Mouse (Mus musculus): ENCODE results near the gene Lck. TPM values are rescaled to one million over a fixed set of nuclear protein-coding genes. Genes with fewer than 3 reads are reported as not detected.

The Lck gene
- total RNA-seq, 2 experiments from 2014 or later: 2.1 to 3.9 TPM

GRCm38 (mm10) chr4:129586943-129587342, 13.5 kb upstream of the Lck start:
- intact Hi-C loops (cut with DNase I): no loop called here

DNA sequence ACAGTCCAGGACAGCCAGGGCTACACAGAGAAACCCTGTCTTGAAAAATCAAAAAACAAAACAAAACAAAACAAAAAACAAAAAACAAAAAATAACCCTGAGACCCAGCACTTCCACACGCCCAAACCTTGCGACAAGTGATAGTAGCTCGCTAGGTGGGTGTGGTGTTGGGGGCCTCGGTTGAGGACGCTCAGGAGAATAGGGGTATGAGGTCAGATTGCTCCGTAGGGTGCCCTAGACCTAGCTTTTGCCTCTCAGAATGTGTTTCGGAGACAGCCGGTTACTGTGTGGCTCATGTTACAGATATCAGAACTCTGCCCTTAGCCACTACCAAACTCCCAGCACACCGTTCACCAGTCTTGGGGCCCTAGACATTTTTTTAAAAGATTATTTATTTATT, 12.3 kb upstream of the Lck start:
- intact Hi-C loops (cut with DNase I): loop anchor here (1.0 kb wide), 1 partner anchor 23 kb away; no protein-coding TSS in a partner anchor
- DNase-seq: no peak

More at GRCm38 (mm10) chr4:129586943-129587342, 13.5 kb upstream of the Lck start:
- no peak for DNase-seq

- intact Hi-C loops (cut with DNase I): loop anchor here (1.0 kb wide), 1 partner anchor 23 kb away; no protein-coding TSS in a partner anchor
- DNase-seq: peak; percentile 87 to 91
Observed at GRCm38 (mm10) chr4:129584884-129585608, 11.6 kb upstream of the Lck start.

DNA sequence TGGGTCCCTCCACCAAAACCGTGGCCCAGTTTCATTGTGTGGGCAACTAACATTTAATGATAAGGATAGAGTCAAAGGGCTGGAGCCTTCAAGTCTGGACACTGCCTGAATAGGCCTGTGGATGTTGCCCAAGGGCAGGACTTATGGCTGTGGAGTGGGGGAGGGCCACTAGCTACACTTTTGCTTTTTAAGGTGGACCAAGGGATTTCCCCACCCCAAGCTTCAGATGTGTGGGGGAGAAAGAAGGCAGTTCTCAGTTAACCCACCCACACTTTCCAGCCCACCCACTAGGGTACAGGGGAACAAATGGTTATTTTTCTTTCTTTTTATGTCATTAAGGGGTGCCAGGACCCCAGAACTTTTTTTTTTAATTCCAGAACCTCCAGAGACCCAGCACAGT, 10.9 kb upstream of the Lck start:
- intact Hi-C loops (cut with DNase I): no loop called here

DNA sequence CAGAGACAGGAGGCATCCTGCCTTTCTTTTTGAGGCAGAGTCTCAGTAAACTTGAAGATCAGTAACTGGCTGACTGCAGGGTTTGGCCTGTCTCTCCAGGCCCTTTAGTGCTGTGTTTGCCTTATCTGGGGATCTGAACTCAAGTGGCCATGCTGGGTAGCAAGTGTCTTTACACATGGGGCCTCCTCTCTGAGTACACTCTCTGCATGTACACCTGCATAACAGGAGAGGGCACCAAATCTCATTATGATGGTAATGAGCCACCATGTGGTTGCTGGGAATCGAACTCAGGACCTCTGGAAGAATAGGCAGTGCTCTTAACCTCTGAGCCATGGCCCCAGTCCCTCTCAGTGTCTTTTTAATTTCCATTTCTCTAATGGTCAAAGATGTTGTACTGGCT, 8.8 kb upstream of the Lck start:
- intact Hi-C loops (cut with DNase I): no loop called here
- no peak for DNase-seq

More for the DNA sequence above, 10.9 kb upstream of the Lck start:
- DNase-seq: no peak

DNA sequence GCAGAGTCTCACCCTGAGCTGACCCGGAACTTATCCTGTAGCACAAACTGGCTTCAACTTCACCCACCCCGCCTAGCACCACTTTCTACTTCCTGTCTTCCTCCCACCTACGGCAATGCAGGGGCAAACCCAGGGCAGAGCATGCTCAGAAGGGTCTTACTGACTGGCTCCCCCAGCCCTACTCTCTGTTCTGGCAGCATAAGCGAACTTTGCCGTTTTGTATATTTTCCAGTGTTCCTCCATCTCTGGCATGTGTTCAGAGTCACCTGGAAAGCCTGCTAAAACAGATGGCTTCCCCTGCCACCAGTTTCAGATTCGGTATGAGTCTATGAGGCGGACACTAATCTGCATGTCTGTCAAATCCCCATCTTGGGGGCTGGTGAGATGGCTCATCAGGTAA, 6.9 kb upstream of the Lck start:
- intact Hi-C loops (cut with DNase I): no loop called here

DNA sequence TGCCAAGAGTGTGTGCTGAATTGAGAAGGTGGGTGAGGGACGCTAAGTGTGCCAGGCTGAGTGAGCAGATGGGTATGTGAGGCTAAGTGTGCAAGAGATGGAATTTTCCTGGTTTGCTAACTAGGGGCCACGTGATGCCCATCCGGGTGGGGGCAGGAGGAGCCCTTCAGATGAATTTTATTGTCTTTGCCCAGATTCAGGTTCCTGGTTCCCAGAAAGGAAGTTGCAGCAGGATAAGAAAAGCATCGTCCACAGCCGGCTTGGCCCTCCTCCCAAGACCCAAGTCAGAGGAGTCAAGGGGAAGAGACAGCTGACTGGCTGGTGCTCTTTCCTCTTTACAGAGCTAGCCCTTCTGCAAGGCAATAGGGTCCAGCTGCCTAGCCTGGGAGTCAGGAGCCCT, 5.0 kb upstream of the Lck start, which contains the start of gene Fam167b:
TSS of gene Fam167b (minus strand) at position 84 of the 400 bp plus-strand sequence.
- intact Hi-C loops (cut with DNase I): no loop called here
- DNase-seq: peak; percentile 48 to 60

More for the DNA sequence above, 6.9 kb upstream of the Lck start:
- no peak for DNase-seq

GRCm38 (mm10) chr4:129577688-129578087, 4.2 kb upstream of the Lck start:
- intact Hi-C loops (cut with DNase I): no loop called here
- no peak for DNase-seq

DNA sequence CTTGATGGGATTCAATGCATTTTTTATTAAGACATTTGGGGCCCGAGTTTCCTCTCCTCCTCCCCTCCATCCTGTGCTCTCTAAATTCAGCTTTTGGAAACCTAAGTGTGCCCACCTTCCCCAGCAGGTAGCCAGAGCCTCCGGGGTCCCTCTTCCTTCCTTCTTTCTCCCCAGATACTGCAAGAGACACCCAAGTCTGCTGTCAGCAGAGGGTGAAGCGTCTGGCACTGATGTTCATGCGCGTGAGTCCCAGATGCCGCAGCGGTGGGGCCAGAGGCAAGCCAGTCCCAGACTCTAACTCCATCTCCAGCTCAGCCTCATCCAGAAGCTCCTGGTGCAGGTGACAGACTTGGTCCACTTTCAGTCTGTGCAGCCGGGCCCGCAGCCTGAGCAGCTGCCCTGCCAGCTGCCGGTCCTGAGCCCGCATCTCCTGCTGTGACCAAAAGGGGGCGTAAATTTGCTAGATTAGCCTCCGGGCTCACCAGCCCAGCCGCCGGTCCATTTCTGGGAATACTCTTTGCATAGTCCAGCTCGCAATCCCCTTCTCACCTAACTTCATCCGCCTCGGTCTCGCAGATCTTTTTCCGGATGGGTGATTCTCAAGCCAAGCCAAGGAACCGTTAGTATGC, 3.5 kb upstream of the Lck start:
- peak; percentile 69 to 73 for DNase-seq
- intact Hi-C loops (cut with DNase I): no loop called here

GRCm38 (mm10) chr4:129575171-129575844, 1.9 kb upstream of the Lck start:
- intact Hi-C loops (cut with DNase I): no loop called here
- DNase-seq: peak in 1 of 2 experiments; percentile 42

- no peak for DNase-seq
- intact Hi-C loops (cut with DNase I): no loop called here
Observed at GRCm38 (mm10) chr4:129573093-129573370, 409 bp downstream of the Lck start.

DNA sequence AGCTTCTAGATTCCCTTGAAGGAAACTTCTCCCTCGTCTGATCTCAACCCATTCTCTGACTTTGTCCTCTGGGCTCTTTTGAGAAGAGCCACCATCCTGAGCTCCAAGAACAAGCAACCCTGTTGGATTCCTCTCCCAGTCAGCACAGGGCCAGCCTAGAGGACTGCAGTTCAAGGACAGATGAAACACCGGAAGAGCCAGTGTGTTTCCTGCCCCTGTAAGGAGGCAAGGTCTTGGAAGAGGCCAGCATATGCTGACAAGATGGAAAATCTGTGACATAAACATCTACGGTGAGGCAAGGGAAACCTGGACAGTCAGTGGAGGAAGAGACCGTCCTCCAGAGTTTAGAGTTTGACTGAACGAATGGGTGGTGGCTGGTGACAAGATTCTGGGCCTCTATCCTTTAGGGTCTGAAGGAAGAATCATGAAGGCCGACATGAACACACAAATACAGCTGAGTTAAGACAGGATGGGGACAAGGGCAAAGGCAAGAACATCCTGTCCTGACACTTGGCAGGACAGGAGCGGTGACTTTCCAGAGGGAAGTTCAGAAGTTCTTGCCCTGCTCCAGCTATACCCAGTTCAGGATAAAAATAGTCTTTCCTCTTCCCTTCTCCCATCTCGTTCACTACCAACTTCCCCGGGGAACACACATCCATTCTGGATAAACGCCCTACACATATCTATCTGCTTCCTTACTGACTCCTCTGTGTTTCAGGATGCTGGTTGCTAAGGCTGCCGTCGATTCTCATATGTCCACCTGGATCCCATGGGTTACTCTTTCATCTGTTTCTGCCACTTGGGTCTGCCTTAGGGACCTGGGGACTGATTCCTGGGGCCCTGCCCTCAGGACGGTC, 977 bp downstream of the Lck start:
- DNase-seq: no peak
- intact Hi-C loops (cut with DNase I): no loop called here

DNA sequence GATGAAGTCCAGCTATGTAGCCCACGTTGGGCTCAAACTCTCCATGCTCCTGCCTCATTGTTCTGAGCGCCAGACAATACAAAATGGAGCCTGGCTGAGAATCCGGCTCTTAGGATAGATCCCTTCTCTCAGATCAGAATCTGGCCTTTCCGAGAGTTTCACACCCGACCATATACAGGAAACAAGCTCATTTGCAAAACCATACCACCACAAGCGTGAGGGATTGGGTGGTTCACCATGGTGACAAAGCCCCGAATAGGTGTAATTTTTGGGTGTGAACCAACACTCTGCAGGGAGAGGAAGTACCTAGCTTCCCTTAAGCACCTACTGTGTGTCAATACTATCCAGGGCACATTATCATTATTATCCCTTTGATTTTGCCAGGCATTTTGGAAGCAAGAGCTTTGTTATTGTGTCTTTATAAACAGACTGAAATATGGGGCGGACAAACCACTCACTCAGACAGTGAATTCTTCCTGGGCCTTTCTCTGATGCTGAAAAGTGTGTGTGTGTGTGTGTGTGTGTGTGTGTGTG, 1.8 kb downstream of the Lck start:
- DNase-seq: no peak
- intact Hi-C loops (cut with DNase I): no loop called here

- DNase-seq: no peak
- intact Hi-C loops (cut with DNase I): no loop called here
Observed at GRCm38 (mm10) chr4:129570028-129570427, 3.4 kb downstream of the Lck start.

- intact Hi-C loops (cut with DNase I): no loop called here
- DNase-seq: no peak
Observed at GRCm38 (mm10) chr4:129568366-129568765, 5.1 kb downstream of the Lck start.

DNA sequence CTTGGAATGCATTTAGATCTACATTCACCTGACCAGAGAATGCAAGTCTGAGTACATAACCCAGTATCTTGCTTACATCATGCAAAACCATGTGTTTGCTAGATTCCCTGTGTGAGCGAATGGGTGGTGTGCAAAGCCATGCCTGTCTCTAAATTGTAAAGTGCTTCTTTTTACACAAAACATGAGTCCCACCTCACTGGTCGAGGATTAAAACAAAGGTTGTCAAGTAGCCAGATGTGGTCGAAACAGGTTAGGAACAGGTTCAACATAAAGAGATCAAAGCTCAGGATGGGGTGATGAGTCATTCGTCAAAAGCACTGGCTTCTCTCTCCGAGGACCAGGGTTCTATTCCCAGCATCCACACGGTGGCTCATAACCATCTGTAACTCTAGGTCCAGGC, 8.3 kb downstream of the Lck start:
- intact Hi-C loops (cut with DNase I): no loop called here
- DNase-seq: no peak

GRCm38 (mm10) chr4:129563718-129564117, 9.7 kb downstream of the Lck start:
- no peak for DNase-seq
- intact Hi-C loops (cut with DNase I): no loop called here

- no peak for DNase-seq
- intact Hi-C loops (cut with DNase I): no loop called here
Observed at GRCm38 (mm10) chr4:129561184-129561583, 12.3 kb downstream of the Lck start.

GRCm38 (mm10) chr4:129558321-129558955, 15.0 kb downstream of the Lck start:
- intact Hi-C loops (cut with DNase I): no loop called here
- DNase-seq: no peak

DNA sequence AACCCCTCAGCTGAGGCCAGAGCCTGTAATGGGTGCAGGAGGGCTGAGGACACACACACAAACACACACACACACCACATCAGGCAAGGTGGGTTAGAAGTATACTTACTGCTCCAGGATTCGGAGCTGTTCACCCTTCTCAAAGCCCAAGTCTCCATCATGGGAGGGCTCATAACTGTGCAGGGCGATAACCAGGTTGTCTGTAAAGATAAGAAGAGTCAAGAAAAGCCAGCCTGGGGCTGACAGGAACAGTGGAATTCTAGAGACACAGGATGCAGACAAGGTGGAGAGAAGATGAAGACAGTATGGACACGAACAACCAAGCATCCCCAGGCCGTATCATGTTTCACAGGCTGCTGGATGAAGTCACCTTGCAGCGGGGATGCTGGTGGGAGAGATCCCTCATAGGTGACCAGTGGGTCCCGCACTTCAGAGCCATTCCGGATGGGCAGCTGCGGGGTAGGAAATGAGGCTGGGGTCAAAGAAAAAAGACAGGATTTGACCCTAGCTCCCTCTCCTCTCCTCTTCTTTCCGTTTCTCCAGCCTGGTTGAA, 16.1 kb downstream of the Lck start:
- intact Hi-C loops (cut with DNase I): no loop called here
- DNase-seq: no peak
